Mouse (Mus musculus) layer of hippocampus, adult 9-10 months (tissue): Measurements from ENCODE around the gene Tmem132d.

ENCODE experiments used
- DNase-seq: peaks from one replicate; pipeline ENCODE4 v3.0.0; 2022; ENCODE audit warnings: low spot score

Gene Tmem132d

DNA sequence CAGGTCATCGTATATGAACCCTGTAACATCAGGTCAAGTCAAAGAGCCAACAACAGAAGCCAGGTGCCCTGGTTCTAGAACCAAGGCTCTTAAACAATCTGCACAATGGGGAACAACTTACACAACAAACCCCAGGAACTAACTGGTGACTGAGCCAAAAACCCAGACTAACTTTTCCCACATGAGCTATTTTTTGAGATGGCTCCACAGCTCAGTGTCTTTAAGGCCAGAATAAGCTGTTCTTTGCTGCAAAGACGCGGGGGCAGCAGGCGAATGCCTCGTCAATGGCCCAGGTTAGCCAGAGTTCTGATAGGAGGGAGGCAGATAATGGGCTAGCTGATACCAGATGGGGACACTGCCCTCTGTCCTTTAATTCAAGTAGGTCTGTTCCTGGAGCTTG lies 221.8 kb downstream of the Tmem132d start:
- no peak for DNase-seq

DNA sequence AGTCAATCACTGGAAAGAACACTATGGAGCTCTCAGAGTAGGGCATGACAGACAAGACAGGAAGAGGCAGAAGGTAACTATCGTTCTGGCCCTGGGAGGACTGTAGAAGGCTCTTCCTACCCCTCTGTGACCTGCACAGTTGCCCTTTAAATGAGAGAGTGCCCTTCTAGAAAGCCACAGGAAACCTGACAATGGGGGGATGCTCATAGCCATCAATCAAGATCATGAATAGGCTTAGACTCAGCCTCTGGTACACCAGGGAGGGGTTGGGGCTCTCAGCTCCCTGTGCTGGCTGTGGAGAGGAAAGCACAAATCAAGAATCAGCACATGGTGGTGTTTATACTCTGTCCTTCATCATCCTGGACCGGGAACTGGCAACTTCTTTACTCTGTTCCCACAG lies 227.2 kb downstream of the Tmem132d start:
- no peak for DNase-seq

DNA sequence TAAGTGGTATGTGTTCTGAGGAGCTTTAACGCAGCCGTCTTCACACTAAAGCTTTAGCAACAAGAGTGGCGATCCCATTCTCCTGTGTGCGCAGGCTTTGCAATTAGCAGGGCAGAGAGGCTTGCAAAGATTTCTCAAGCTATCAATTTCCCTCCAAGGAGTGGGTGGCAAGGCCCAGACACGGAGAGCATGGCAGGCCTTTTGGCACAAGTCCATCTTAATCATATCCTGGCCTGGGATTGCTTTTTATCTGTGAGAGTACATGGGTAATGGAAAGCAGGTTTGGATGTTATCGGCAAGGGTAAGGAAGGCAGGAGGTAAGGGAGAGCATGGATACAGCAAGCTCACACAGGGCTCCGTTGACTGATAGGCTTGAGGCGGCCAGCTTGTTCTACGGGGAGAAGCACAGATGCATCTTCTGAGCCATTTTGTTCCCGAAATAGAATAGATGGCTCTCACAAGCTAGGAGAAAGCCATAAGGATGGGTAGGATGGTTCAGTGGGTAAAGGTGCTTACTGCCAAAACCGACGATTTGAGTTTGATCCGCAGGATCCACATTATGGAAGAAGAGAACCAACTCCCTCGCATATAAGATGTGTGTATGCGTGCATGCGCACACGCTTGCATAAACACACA lies 228.1 kb downstream of the Tmem132d start:
- no peak for DNase-seq

DNA sequence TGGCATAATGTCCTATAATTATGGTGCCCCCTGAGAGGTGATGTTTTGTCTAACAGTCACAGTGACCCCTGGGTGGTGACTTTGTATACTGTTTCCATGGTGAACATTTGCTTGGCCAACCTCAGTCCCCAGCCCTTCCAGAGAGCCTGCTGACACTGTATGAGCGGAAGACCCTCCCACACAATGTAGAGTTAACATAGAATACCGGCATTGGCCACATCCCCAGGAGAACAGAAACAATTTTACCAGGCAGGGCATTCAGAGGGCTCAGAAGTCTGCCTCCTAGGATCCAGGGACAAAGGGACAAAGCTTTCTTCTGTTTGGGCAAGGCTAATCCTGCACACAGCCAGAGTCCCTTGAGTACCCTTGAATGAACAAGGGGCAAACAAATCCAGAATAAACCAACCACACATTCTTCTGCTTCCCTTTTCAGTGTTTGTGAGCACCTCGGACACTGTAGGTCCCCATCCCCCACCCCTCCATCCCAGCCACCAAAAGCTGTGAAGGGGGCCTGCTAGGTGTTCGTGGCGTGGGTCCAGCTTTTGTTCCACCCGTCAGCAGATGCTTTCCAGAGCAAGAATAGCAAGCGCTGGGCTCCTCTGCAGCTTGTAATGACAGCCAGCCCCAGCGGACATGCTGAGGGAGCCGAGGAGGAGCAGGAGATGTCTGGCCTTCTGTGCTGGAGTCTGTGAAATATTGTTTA lies 228.8 kb downstream of the Tmem132d start:
- DNase-seq = no peak

DNA sequence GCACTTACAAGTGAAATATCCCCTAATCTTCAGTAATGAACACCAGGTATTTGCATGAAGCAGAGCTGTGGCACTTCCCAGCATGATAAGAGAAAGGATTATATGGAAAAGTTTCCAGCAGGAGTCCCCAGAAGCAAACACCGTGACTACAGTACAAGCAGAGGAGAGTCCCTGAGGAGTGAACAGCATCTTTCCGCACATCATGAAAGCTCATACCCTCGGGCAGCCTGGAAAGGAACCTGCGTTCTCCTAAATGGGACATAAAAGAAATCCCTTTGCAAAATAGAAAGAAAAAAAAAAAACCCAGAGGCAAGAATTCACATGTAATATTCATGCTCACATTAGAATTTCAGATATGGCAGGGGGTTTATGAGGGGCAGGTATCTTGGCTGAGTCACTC lies 238.8 kb downstream of the Tmem132d start:
- no peak for DNase-seq

DNA sequence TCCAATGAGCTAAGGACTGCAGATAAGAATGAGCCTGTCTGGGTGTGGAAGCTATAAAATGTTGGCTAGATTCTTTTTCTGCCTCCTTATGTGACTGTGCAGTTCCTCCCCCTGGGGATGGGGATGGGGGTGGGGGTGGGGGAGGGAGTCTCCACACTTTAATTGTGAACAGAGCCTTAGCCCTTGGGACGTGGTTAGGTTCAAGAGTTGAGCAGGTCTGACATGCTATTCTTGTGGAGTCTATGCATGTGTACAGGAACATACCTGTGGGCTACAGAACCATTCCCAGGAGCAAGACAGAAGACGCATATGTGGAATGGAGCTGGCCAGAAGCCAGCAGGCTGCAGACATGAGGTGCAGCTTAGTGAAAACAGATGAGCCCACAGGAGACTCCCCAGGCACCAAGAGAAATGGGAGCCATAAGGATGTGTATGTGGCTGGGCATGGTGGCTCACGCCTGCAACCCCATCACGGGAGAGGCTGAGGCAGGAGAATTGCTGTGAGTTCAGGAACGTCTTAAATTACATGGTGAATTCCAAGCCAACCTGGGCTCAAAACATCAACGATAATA lies 240.3 kb downstream of the Tmem132d start:
- DNase-seq = no peak

DNA sequence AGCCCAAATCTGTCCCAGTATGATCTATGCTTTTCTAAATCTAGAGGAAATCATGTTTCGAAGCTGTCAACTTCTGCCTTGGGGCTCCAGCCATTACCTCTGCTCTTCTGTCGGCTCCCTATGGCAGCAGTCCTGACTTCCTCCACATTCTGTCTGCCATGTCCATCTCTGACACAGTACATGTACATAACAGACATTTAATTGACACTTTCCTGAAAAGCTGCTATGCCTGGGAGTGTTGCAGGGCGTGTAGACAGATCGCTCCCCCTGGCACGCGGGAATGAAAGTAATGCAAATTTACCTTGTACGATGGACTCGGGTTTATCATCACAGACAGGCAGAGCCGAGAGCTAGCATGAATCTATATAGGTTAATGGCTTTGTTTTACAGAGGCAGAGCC lies 241.2 kb downstream of the Tmem132d start:
- DNase-seq = no peak

DNA sequence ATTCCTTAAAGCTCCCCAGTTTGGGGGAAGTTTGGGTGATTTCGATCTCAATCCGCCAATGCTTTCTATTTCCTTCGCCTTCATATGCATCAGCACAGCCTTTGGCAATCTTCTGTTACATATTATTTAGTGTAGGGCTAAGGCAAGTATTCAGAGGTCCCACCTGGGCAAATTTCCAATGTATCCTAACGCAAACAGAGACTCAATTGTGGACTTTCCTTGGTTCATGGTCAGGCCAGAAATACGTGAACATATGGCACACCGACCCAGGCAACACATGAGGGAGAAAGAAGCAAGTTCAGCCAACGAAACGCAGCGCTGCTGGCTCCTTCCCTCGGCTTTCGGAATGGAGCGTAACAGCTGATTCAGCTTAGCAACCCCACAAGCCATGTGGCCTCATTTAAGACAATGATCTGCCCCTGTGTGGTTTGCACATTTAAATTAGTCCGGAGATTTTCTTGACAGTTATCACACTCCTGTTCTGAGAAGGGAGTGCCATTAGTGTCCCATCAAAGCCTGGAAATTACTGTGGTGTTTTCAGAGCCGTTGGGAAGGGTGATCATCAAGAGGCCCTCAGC lies 242.5 kb downstream of the Tmem132d start:
- DNase-seq = no peak

DNA sequence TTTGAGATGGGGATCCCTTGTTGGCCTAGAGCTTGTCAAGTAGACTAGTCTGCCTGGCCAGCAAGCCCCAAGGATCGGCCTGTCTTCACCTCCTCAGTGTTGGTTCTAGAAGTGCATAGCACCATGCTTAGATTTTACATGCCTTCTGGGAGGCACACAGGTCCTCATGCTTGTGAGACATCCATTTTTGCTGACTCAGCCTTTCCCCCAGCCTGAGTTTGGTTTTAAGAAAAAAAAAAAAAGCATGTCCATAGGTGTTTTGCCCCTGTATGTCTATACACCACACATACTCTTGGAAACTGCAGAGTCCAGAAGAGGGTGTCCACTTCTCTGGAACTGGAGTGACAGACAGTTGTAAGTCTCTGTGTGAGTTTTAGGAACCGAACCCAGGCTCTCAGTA lies 256.6 kb downstream of the Tmem132d start:
- no peak for DNase-seq

DNA sequence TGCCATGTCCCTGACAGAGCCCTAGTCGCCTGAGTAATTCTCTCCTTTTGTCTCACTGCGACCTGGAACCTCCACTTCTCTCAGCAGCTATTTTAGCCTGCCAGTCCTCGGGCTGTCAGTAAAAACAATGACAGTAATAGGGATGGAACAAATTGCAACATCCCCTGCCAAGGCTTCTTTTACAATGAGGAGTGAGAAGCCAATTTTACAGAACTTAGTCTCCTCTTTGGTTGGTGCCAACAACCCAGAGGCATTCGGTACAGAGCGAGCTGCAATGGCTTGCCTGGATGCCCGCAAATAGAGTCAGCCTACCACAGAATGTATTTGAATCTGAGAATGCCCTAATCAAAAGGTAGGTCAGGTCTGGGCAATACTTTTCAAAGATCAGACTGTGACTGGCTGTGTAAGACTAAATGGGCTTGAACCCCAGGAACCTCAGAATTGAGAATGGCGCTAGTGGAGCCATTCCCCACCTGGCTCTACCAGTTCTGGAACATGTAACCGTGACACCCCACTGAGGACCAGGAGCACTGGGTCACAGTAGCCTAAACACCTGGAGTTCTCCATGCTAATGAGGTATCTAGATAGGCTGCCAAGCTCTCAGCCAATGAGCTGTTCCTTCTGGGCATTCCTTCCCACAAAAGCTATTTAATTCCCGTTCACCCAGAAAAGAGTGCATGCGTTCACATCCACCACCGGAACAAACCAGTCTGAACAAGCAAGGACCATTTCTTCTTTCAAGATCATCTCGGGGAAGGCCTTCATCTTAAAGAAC lies 273.8 kb downstream of the Tmem132d start:
- peak; percentile 10 for DNase-seq

DNA sequence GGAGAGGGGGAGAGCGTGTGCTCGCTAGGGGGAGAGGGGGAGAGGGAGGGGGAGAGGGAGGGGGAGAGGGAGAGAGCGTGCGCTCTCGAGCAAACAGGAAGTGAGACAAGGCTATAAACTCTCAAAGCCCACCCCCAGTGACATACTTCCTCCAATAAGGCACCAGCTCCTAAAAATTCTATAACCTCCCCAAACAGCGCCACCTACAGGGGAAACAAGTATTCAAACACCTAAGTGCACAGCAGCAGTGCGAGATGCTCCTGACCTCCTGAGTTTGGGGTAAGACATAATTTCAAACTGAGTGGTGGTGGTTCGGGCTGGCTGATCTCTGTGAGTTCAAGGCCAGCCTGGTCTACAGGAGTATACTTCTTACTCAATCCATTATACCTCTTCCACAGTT lies 281.4 kb downstream of the Tmem132d start:
- no peak for DNase-seq

DNA sequence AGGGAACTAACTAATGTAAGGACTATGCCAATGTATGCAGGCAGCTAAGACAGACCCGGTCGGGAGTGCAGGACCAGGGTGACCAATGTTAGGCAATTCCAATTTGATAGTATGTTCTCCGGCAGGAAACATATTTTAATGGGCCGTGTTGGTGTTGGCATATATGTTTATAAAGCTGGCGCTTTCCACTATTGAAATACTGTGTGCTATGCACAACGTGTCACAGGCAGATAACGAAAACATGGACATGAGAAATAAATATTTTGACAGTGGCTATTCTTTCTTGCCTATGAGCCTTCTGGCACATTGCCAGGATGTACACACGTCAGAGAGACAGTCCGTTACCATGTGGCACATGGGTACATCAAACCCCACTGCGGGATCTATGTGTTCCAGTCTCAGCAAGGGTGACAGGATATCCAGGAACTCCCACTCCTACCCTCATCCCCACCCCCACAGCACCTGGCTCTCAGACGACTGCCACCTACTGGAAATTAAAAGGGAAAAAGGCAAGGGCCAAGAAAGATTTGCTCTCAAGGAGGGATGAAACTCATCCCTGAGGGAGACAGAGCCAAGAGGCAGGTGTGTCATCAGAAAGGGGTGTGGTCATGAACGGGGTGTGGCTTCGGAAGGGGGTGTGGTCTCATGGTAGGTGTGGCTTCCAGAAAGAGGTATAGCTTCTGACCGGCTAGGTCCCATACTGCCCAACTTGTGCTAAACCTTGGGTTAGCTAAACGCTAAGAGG lies 285.8 kb downstream of the Tmem132d start:
- no peak for DNase-seq

DNA sequence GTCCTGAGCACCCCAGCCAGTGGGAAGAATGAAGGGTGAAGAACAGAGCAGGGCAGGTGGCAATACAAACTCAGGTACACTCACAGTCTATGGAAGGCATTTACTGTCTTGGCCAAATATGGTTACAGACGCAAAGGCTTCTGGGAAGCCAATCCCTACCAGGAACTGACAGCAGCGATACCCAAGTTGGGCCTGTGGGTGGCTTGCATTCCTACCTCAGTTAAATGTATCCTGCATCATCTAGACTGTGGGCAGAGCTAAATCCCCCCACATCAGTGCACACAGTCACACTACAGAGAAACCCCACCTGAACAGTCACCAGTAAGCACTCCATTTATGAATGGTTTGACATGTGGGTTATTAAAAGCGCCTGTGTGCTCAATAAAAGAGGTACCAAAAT lies 288.1 kb downstream of the Tmem132d start:
- DNase-seq = no peak

DNA sequence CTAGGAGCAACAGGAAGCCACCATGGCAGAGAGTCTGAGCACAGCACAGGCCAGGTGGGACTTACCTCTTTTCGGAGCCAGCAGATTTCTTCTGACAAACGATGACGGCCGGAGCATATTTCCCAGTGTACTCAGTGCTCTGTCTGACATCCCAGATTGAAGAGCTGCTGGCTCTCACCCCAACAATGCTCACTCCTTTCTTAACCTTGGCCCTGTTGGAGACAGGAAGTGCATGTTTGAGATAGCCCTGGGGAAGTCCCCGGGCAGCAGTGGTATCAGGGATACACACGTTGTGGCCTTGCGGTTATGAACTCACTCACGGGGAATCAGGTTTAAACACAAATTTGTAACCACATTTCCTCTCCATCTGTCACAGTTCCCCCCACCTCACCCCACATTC lies 296.1 kb downstream of the Tmem132d start:
- no peak for DNase-seq

DNA sequence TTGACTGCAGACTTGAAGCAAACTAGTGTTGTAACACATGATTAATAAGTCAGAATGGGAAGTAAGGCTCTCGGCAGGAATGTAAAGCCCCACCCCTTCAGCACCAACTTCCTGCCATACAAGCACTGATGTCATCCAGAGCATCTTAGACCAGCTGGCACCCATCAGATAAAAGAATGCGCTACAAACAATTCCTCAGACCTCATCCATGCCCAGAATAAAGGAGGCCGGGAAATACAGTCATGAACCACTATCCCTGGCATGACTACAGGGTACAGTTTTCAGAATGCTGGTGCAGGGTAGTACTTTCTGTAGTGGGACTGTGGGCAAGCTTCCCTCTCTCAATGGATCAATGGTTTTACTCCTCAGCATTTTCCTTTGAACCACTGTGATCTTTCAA lies 310.2 kb downstream of the Tmem132d start:
- DNase-seq = no peak

DNA sequence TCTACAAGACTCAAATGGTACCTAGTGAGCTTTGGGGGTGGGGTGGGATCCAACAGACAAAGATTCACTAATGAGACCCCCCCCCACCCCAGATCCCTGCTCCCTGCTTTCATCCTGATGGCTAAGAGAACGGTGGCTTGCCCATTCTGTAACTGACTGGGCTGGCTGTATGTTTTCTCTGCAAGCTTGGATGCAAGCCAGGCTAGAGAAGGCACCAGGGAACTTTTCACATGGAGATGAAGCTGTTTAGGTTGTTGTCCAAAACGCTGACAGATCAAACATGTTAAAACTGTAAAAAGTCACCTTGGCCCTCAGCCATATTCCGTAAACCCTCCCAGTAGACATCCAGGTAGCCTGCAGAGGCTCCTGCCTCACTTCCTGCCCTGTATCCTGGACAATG lies 313.7 kb downstream of the Tmem132d start:
- no peak for DNase-seq

DNA sequence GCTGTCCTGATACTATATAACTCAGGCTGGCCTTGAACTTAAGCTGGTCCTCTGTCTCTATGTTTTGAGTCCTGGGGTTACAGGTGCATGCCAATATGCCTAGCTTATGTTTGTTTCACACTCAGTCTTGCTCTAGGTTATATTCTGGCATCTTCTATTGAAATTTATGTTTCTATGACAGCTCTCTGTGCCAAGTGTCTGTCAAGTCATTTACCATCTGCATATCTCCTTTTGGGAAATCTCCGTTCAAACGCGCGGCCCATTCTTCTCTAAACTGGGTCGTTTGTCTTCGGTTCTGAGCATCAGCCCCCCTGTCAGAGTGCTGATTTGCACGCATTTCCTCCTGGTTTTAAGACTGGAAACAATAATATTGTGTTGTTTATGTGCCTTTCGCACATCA lies 319.8 kb downstream of the Tmem132d start:
- DNase-seq = no peak

DNA sequence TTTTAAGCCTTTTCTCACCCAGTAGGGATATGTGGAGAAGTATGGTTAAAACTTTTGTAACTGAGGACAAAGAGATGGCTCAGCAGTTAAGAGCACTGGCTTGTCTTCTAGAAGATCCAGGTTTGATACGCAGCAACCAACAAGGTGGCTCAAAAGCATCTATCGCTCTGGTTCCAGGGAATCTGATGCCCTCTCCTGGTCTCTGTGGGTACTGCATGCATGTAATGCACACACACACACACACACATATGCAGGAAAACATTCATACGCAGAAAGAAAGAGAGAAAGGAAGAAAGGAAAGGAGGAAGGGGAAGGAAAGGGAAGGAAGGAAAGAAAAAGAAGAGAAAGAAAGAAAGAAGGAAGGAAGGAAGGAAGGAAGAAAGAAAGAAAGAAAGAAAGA lies 320.4 kb downstream of the Tmem132d start:
- no peak for DNase-seq

DNA sequence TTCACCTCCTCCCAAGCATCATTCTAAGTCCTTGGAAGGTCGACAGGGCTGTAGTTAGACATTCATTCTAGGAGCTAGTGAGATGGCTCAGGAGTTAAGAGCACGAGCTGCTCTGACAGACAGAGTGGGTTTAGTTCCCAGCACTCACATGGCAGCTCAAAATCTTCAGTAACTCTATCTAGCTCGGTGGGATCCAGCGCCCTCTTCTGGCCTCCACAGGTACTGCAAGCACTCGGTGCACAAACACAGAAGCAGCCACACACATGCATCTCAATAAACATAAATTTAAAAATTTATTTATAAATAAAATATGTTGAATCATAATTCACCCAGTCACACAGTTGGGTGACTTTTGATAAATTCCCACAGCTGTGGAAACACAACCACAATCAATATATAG lies 321.2 kb downstream of the Tmem132d start:
- no peak for DNase-seq

DNA sequence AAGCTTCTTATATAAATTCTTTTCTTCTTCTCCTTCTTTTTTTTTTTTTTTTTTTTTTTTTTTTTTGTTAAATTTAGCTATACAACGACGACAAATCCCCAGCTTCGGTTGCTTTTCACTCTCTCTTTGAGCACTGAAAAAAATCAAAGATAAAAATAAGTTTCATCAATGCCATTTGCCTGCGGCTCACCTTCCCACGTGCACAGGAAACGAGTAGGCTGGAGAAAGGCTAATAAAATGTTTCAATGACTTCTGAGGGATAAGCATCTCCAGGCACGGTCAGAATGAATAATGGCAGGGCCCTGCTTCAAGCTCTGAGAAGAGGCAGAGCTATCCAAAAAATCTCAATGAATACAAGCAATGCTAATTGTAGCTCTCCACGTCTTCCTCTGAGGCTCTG lies 330.3 kb downstream of the Tmem132d start:
- DNase-seq = no peak

DNA sequence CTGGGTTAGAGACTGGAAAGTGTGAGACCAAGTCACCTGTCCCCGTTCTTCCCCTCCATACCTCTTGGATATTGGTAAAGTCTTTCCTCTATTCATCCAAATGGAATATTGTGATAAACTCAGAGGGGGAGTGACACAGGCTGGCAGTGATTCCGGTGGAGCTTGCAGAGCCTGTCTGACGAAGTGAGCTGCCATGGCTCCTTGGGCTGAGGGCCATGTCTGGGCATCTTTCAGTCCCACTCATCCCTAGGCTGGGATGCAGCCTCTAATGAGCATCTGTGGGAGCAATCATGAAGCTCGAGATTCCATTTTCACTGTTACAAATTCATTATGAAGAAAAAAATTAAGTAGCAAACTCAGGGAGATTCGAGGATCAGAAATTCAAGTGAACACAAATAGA lies 332.5 kb downstream of the Tmem132d start:
- DNase-seq = no peak

DNA sequence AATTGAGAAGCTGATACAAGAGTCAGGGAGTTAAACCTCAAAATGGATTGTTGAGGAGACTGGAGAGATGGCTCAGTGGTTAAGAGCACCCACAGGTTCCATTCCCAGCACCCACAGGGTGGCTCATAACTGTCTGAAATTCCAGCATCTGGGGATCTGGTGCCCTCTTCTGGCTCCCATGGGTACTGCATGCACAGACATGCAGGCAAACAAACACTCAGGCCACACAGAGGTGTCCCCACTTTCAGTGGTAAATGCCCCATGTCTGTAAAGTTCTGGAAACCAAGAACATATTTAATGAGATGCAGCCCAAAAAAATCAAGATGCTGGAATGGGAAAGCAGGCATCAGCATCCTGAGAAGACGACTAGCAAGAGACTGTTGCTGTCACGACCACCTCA lies 333.4 kb downstream of the Tmem132d start:
- DNase-seq = no peak
